Mouse (Mus musculus): Measurements from ENCODE around the gene Pfkl.

DNA sequence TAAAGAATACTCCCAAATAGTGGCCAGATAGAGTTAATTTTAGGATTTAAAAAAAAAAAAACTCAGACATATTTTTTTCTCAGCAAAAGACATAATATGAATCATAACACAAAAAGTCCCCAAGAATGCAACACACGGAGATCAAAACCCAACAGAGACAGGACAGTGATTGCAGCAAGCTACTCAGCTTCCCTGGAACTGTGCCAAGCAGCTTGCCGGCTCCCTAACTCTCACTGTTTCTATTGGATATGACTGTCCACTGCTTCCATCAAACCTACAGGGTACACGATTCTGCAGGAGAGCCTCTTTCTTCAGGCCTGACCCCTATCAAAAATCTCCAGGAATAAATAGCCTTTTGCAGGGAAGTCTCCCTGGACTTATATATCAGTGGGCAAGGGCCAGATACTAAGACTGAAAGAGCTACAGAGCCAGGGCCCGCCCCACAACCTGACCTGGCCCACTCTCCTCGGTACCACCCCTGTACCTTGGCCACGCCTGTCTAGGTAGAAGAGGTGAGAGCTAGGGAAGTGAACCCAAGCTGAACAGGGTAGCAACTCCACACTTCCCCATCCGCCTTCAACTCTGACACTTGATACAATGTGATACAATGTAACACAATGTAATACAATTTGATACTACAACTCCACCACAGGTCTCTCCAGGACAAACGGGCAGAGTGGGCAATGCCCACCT is 33.3 kb downstream of the Pfkl start:
- TF ChIP-seq CTCF (IDR thresholded peaks at IDR 0.05; ENCODE audit: borderline replicate concordance, insufficient read depth, low read depth, low read length) (no peak), POLR2A (IDR thresholded peaks at IDR 0.05; ENCODE audit: borderline replicate concordance, insufficient read depth, low read length) (no peak)
